Mouse (Mus musculus) limb, embryonic 11.5 days (tissue): ENCODE measurements around the gene Armh3. TPM values are rescaled to one million over a fixed set of nuclear protein-coding genes. Genes with fewer than 3 reads are reported as not detected.

ENCODE experiments used
- ATAC-seq: fragments of 200-750 bp; cut with Nextera tagmentation; 2 replicates; pipeline ENCODE4 v1.8.0; 2017; ENCODE audit warnings: low read depth; ENCODE audit not compliant: insufficient number of reproducible peaks, low FRiP score, low TSS enrichment
- DNase-seq: peaks from one replicate; pipeline ENCODE4 v3.0.0-alpha.2; 2015; ENCODE audit warnings: low spot score
- H3K27ac ChIP-seq: fragments of 300-500 bp; sonication (generic); replicated peaks from 2 replicates; pipeline ENCODE4 v1.5.1; 2014; ENCODE audit warnings: low read depth, mild to moderate bottlenecking, low read length
- H3K27me3 ChIP-seq: fragments of 300-500 bp; sonication (generic); 2 replicates; pipeline ENCODE4 v1.6.1; 2014; ENCODE audit warnings: mild to moderate bottlenecking, low read length, mixed read lengths; ENCODE audit not compliant: control insufficient read depth, insufficient read depth
- H3K36me3 ChIP-seq: fragments of 300-500 bp; sonication (generic); 2 replicates; pipeline ENCODE4 v1.6.1; 2014; ENCODE audit warnings: mild to moderate bottlenecking, low read length, moderate library complexity, mixed read lengths; ENCODE audit not compliant: control insufficient read depth, insufficient read depth
- H3K4me1 ChIP-seq: fragments of 300-500 bp; sonication (generic); 2 replicates; pipeline ENCODE4 v1.6.1; 2014; ENCODE audit warnings: low read length, mixed read lengths; ENCODE audit not compliant: control insufficient read depth, insufficient read depth
- H3K4me2 ChIP-seq: fragments of 300-500 bp; sonication (generic); 2 replicates; pipeline ENCODE4 v1.6.1; 2014; ENCODE audit warnings: low read depth, mild to moderate bottlenecking, moderate library complexity; ENCODE audit not compliant: severe bottlenecking
- H3K4me3 ChIP-seq: fragments of 300-500 bp; sonication (generic); 2 replicates; pipeline ENCODE4 v1.5.1; 2014; ENCODE audit warnings: low read depth, low read length
- H3K9ac ChIP-seq: fragments of 300-500 bp; sonication (generic); 2 replicates; pipeline ENCODE4 v1.6.1; 2014; ENCODE audit warnings: mild to moderate bottlenecking, low read length
- H3K9me3 ChIP-seq: fragments of 300-500 bp; sonication (generic); 2 replicates; pipeline ENCODE4 v1.6.1; 2016; ENCODE audit warnings: low read length; ENCODE audit not compliant: control insufficient read depth
- WGBS: fragments of 180-500 bp; shearing (Covaris S2); extraction: QIAGEN DNeasy Blood & Tissue Kit; methylation state at CpG from one replicate; pipeline ENCODE4 v1.1.7; 2014; 5-methylcytosine and 5-hydroxymethylcytosine counted together
- polyA plus RNA-seq: library from polyadenylated mRNA; unstranded; fragments of >200 nt; fragmentation: Nextera tagmentation; extraction: Ambion mirVana; gene quantifications from 2 replicates; pipeline ENCODE4 v1.2.1, GENCODE M21; 2014

The Armh3 gene
- polyA plus RNA-seq, 1 experiment from 2014 or later, result 15.0 TPM

- H3K9me3 ChIP-seq, result no peaks in the 10 kb centered on the region
- no peak for DNase-seq
- ATAC-seq, result no peak
- no peaks in the 10 kb centered on the region for H3K27me3 ChIP-seq
- no peak overlapping the region for H3K4me2 ChIP-seq
- peaks cover 2% of the 10 kb centered on the region; the same call in 1 of the 2 replicates for H3K36me3 ChIP-seq
- no peak overlapping the region for H3K4me3 ChIP-seq
- 96% methylated on average over 3 of the region's 3 CpGs for WGBS
- H3K9ac ChIP-seq, result no peak overlapping the region
- H3K27ac ChIP-seq, result no peak overlapping the region
- no peaks in the 10 kb centered on the region for H3K4me1 ChIP-seq
Measured at GRCm38 (mm10) chr19:45917856-45918255, 80.4 kb downstream of the Armh3 start.

GRCm38 (mm10) chr19:45916461-45916860 lies 81.8 kb downstream of the Armh3 start:
- Histone ChIP-seq H3K27me3 (no peaks in the 10 kb centered on the region), H3K9ac (no peak overlapping the region), H3K36me3 (peaks cover 2% of the 10 kb centered on the region; the same call in 1 of the 2 replicates), H3K9me3 (no peaks in the 10 kb centered on the region), H3K4me2 (no peak overlapping the region), H3K4me3 (no peak overlapping the region), H3K4me1 (no peaks in the 10 kb centered on the region), H3K27ac (no peak overlapping the region)
- DNase-seq (no peak), ATAC-seq (no peak)
- 87% methylated on average over 4 of the region's 4 CpGs for WGBS

DNA sequence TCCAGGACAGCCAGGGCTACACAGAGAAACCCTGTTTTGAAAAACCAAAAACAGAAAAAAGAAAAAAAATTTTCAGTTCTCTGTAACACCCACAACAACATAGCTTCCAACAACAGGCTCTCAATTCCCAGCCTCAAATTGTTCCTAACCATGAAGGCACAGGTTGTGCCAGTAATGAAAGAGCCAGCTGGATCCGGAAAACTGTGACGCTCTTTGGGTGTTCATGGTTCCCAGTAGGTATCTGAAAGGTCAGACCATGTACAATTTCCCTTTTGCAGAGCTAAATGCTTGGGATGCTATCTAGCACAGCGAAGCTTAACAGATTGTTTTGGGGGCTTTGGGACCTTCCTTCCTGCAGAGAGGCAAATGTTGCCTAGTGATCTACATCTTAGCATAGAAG lies 82.3 kb downstream of the Armh3 start:
- no peaks in the 10 kb centered on the region for H3K27me3 ChIP-seq
- DNase-seq (no peak), ATAC-seq (no peak)
- peaks cover 2% of the 10 kb centered on the region; the same call in 1 of the 2 replicates for H3K36me3 ChIP-seq
- H3K4me1 ChIP-seq, result no peaks in the 10 kb centered on the region
- no peak overlapping the region for H3K4me3 ChIP-seq
- no peaks in the 10 kb centered on the region for H3K9me3 ChIP-seq
- H3K9ac ChIP-seq, result no peak overlapping the region
- no peak overlapping the region for H3K4me2 ChIP-seq
- 90% methylated on average over 3 of the region's 3 CpGs for WGBS
- no peak overlapping the region for H3K27ac ChIP-seq

DNA sequence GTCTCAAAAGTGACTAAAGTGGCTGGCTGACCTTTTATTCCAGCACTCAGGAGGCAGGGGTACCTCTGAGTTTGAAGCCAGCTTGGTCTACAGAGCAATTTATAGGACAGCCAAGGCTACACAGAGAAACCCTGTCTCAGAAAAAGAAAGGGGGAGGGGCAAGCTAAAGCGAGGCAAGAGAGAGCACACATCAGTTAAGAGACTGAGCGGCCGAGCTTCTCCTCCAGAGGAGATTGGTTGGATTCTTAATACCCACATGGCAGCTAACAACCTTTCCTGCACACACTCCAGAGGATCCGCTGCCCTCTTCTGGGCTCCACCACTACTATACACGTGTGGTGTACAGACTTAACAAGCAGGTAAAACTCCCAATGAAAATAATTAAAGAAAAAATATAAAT lies 85.3 kb downstream of the Armh3 start:
- no peak overlapping the region for H3K9ac ChIP-seq
- no peak overlapping the region for H3K4me3 ChIP-seq
- no peak for ATAC-seq
- no peaks in the 10 kb centered on the region for H3K36me3 ChIP-seq
- H3K27me3 ChIP-seq, result no peaks in the 10 kb centered on the region
- DNase-seq, result no peak
- no peak overlapping the region for H3K27ac ChIP-seq
- no peaks in the 10 kb centered on the region for H3K9me3 ChIP-seq
- 46% methylated on average over 5 of the region's 5 CpGs for WGBS
- no peak overlapping the region for H3K4me2 ChIP-seq
- no peaks in the 10 kb centered on the region for H3K4me1 ChIP-seq

DNA sequence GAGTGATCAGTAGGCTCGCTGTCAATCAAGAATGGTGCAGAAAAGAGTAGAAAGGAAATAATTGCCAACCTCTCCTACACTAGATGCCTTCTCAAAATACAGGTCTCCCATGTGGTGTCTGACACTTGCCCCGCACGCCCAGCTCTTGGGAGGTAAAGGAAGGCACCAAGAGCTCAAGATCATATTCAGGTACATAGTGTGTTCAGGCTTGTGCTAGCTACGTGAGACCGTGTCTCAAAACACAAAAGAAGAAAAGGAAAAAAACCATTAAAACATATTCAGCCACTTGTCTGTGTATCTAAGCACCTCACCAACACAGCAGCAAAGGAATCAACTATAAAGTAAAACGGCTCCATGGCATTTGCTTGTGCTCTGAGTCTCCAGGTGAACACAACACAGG lies 85.9 kb downstream of the Armh3 start:
- 92% methylated on average over 6 of the region's 6 CpGs for WGBS
- no peaks in the 10 kb centered on the region for H3K27me3 ChIP-seq
- H3K9me3 ChIP-seq, result no peaks in the 10 kb centered on the region
- H3K4me2 ChIP-seq, result no peak overlapping the region
- H3K9ac ChIP-seq, result no peak overlapping the region
- H3K4me1 ChIP-seq, result no peaks in the 10 kb centered on the region
- no peak for ATAC-seq
- H3K4me3 ChIP-seq, result no peak overlapping the region
- DNase-seq, result no peak
- H3K27ac ChIP-seq, result no peak overlapping the region
- H3K36me3 ChIP-seq, result no peaks in the 10 kb centered on the region

DNA sequence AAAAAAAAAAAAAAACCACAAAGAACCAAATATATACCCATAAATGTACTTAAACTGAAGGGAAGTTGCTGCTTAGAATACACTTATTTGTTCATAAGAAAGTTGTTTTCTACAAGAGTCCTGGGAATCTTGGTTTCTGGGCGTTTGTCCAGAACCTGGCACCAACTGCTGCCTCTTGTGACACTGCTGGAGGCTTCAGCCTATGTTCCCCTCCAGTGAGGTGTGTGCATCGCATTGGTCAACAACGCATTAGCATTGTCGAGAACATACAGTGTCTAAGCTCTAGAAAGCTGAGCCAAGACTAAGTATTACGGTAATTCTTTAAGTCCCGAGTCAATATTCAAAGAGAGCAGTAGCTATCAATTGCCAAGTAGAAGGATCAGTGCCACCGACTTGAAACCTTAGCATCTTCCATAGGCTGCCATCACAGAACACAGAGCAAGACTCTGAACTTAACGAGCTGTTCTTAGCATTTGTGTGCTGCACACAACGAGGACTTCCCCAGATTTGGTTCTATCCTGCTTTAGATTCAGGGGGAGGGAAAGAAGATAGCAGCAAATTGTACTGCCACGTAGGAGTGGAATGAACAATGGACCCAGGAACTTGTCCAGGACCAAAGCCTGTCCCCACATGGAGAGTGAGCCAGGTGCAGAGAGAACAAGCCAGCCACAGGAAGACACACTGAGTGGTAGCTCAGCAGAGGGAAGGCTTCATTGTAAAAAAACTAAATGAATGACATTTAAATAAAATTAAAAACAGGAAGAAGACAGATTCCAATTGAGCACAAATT lies 86.9 kb downstream of the Armh3 start:
- no peak for DNase-seq
- no peak overlapping the region for H3K4me3 ChIP-seq
- no peak for ATAC-seq
- H3K4me1 ChIP-seq, result no peaks in the 10 kb centered on the region
- no peak overlapping the region for H3K9ac ChIP-seq
- H3K36me3 ChIP-seq, result no peaks in the 10 kb centered on the region
- H3K27ac ChIP-seq, result no peak overlapping the region
- H3K9me3 ChIP-seq, result no peaks in the 10 kb centered on the region
- H3K27me3 ChIP-seq, result no peaks in the 10 kb centered on the region
- 88% methylated on average over 10 of the region's 10 CpGs for WGBS
- no peak overlapping the region for H3K4me2 ChIP-seq

- no peak overlapping the region for H3K9ac ChIP-seq
- 99% methylated on average over 3 of the region's 3 CpGs for WGBS
- ATAC-seq (no peak), DNase-seq (no peak)
- H3K4me2 ChIP-seq, result no peak overlapping the region
- H3K4me1 ChIP-seq, result no peaks in the 10 kb centered on the region
- H3K36me3 ChIP-seq, result no peaks in the 10 kb centered on the region
- no peaks in the 10 kb centered on the region for H3K27me3 ChIP-seq
- no peaks in the 10 kb centered on the region for H3K9me3 ChIP-seq
- no peak overlapping the region for H3K27ac ChIP-seq
- H3K4me3 ChIP-seq, result no peak overlapping the region
Measured at GRCm38 (mm10) chr19:45908246-45908645, 90.0 kb downstream of the Armh3 start.

- 92% methylated on average over 6 of the region's 6 CpGs for WGBS
- H3K9ac ChIP-seq, result no peak overlapping the region
- DNase-seq (no peak), ATAC-seq (no peak)
- no peak overlapping the region for H3K27ac ChIP-seq
- H3K4me1 ChIP-seq, result no peaks in the 10 kb centered on the region
- no peaks in the 10 kb centered on the region for H3K36me3 ChIP-seq
- no peak overlapping the region for H3K4me3 ChIP-seq
- H3K27me3 ChIP-seq, result no peaks in the 10 kb centered on the region
- H3K9me3 ChIP-seq, result no peaks in the 10 kb centered on the region
- H3K4me2 ChIP-seq, result no peak overlapping the region
Measured at GRCm38 (mm10) chr19:45907416-45907815, 90.9 kb downstream of the Armh3 start.

DNA sequence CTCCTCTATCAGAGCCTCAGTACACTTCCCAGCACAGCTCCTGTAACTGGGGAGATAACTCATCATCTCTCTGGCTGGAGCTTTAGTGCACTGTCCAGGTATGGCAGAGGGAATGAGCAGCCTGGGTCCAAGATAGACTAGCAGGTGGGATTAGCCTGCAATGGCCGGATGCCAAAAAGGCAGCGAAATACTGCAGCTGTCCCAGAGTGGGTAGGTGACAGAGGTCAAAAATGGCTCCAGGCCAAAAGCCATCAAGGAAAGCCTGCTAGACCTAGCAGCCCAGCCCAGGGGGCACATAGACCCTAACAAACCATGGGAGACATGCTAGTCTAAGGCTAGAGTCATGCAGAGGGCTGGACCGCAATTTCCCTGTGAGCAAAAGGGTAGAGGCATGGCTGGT lies 94.4 kb downstream of the Armh3 start:
- Histone ChIP-seq H3K4me3 (no peak overlapping the region), H3K9me3 (no peaks in the 10 kb centered on the region), H3K36me3 (no peaks in the 10 kb centered on the region), H3K4me2 (no peak overlapping the region), H3K9ac (no peak overlapping the region), H3K27me3 (no peaks in the 10 kb centered on the region), H3K4me1 (no peaks in the 10 kb centered on the region), H3K27ac (no peak overlapping the region)
- WGBS, result 81% methylated on average over 3 of the region's 3 CpGs
- DNase-seq, result no peak
- no peak for ATAC-seq
